Mouse (Mus musculus) hindbrain, embryonic 16.5 days (tissue): ENCODE measurements at regions not wholly inside any gene's neighbourhood (a gene's known extent, or its start where the extent isn't known, plus 50 kb on each side); places are given as distances from the start of the nearest gene placed in this dataset.

Experiments used
- ATAC-seq: fragments of 200-750 bp; cut with Nextera tagmentation; 2 replicates; pipeline ENCODE4 v1.8.0; 2017; ENCODE audit warnings: moderate TSS enrichment, moderate library complexity
- H3K27ac ChIP-seq: fragments of 300-500 bp; sonication (generic); 2 replicates; pipeline ENCODE4 v1.5.1; 2014; ENCODE audit warnings: low read depth, mild to moderate bottlenecking, control low read depth, low read length, moderate library complexity
- H3K27me3 ChIP-seq: fragments of 300-500 bp; sonication (generic); replicated peaks from 2 replicates; pipeline ENCODE4 v1.6.1; 2014; ENCODE audit warnings: low read length; ENCODE audit not compliant: control insufficient read depth, insufficient read depth
- H3K36me3 ChIP-seq: fragments of 300-500 bp; sonication (generic); 2 replicates; pipeline ENCODE4 v1.6.1; 2014; ENCODE audit warnings: mild to moderate bottlenecking, low read length, moderate library complexity, mixed read lengths; ENCODE audit not compliant: control insufficient read depth, insufficient read depth
- H3K4me1 ChIP-seq: fragments of 300-500 bp; sonication (generic); 2 replicates; pipeline ENCODE4 v1.6.1; 2014; ENCODE audit warnings: low read depth, low read length; ENCODE audit not compliant: control insufficient read depth, insufficient read depth
- H3K4me2 ChIP-seq: fragments of 300-500 bp; sonication (generic); 2 replicates; pipeline ENCODE4 v1.6.1; 2014; ENCODE audit warnings: mild to moderate bottlenecking, low read length, control low read depth, moderate library complexity
- H3K4me3 ChIP-seq: fragments of 300-500 bp; sonication (generic); 2 replicates; pipeline ENCODE4 v1.5.1; 2014; ENCODE audit warnings: mild to moderate bottlenecking, low read length, control low read depth, moderate library complexity
- H3K9ac ChIP-seq: fragments of 300-500 bp; sonication (generic); 2 replicates; pipeline ENCODE4 v1.6.1; 2014; ENCODE audit warnings: low read depth, mild to moderate bottlenecking, control low read depth, low read length, moderate library complexity
- H3K9me3 ChIP-seq: fragments of 300-500 bp; sonication (generic); 2 replicates; pipeline ENCODE4 v1.6.1; 2014; ENCODE audit warnings: mild to moderate bottlenecking, low read length, moderate library complexity; ENCODE audit not compliant: control insufficient read depth
- WGBS: fragments of 180-500 bp; shearing (Covaris S2); extraction: QIAGEN DNeasy Blood & Tissue Kit; methylation state at CpG from one replicate; pipeline ENCODE4 v1.1.7; 2014; 5-methylcytosine and 5-hydroxymethylcytosine counted together

- H3K27me3 ChIP-seq = no peaks in the 10 kb centered on the region
- H3K4me1 ChIP-seq = no peaks in the 10 kb centered on the region
- no peak for ATAC-seq
- no peak overlapping the region for H3K9ac ChIP-seq
- 49% methylated on average over 5 of the region's 5 CpGs for WGBS
- H3K4me2 ChIP-seq = no peak overlapping the region
- H3K9me3 ChIP-seq = no peaks in the 10 kb centered on the region
- H3K36me3 ChIP-seq = no peaks in the 10 kb centered on the region
- no peak overlapping the region for H3K27ac ChIP-seq
- H3K4me3 ChIP-seq = no peak overlapping the region
Observed at GRCm38 (mm10) chr8:35233520-35234186, 531.9 kb upstream of the Gm19410 start.

GRCm38 (mm10) chr8:35234436-35234835, 531.2 kb upstream of the Gm19410 start:
- Histone ChIP-seq H3K27me3 (no peaks in the 10 kb centered on the region), H3K27ac (peak overlapping the region; percentile 4; the same call in 1 of the 2 replicates), H3K36me3 (no peaks in the 10 kb centered on the region), H3K9ac (no peak overlapping the region), H3K4me2 (no peak overlapping the region), H3K4me3 (no peak overlapping the region), H3K4me1 (no peaks in the 10 kb centered on the region), H3K9me3 (no peaks in the 10 kb centered on the region)
- 0 out of 2 replicates have a peak, but pooled peaks have one; percentile 19 for ATAC-seq
- WGBS = 64% methylated on average over 5 of the region's 5 CpGs

- Histone ChIP-seq H3K9ac (no peak overlapping the region), H3K27me3 (no peaks in the 10 kb centered on the region), H3K4me1 (no peaks in the 10 kb centered on the region), H3K9me3 (no peaks in the 10 kb centered on the region), H3K4me3 (no peak overlapping the region), H3K4me2 (no peak overlapping the region), H3K27ac (no peak overlapping the region), H3K36me3 (no peaks in the 10 kb centered on the region)
- WGBS = 65% methylated on average over 8 of the region's 8 CpGs
- no peak for ATAC-seq
Observed at GRCm38 (mm10) chr8:35235815-35236509, 529.6 kb upstream of the Gm19410 start.

- H3K9ac ChIP-seq = no peak overlapping the region
- H3K27ac ChIP-seq = no peak overlapping the region
- H3K4me1 ChIP-seq = no peaks in the 10 kb centered on the region
- H3K27me3 ChIP-seq = no peaks in the 10 kb centered on the region
- H3K36me3 ChIP-seq = no peaks in the 10 kb centered on the region
- no peak overlapping the region for H3K4me3 ChIP-seq
- H3K4me2 ChIP-seq = no peak overlapping the region
- no peak for ATAC-seq
- no peaks in the 10 kb centered on the region for H3K9me3 ChIP-seq
- WGBS = 68% methylated on average over 6 of the region's 6 CpGs
Observed at GRCm38 (mm10) chr8:35237279-35237678, 528.3 kb upstream of the Gm19410 start.

- Histone ChIP-seq H3K4me1 (peaks cover 4% of the 10 kb centered on the region), H3K4me2 (no peak overlapping the region), H3K27me3 (no peaks in the 10 kb centered on the region), H3K9me3 (no peaks in the 10 kb centered on the region), H3K9ac (no peak overlapping the region), H3K36me3 (no peaks in the 10 kb centered on the region), H3K4me3 (no peak overlapping the region), H3K27ac (no peak overlapping the region)
- no peak for ATAC-seq
- WGBS = 92% methylated on average over 6 of the region's 6 CpGs
Observed at GRCm38 (mm10) chr8:35240884-35241283, 524.7 kb upstream of the Gm19410 start.

GRCm38 (mm10) chr8:35243555-35243954, 522.0 kb upstream of the Gm19410 start:
- Histone ChIP-seq H3K9me3 (no peaks in the 10 kb centered on the region), H3K36me3 (no peaks in the 10 kb centered on the region), H3K4me2 (no peak overlapping the region; the same call in 1 of the 2 replicates), H3K4me3 (no peak overlapping the region), H3K27me3 (no peaks in the 10 kb centered on the region), H3K27ac (peak overlapping the region; percentile 39), H3K4me1 (peaks cover 4% of the 10 kb centered on the region), H3K9ac (no peak overlapping the region)
- 21% methylated on average over 11 of the region's 11 CpGs for whole genome bisulfite sequencing
- ATAC-seq = peak; percentile 67

GRCm38 (mm10) chr8:35249747-35250375, 515.7 kb upstream of the Gm19410 start:
- no peaks in the 10 kb centered on the region for H3K4me1 ChIP-seq
- no peak overlapping the region for H3K27ac ChIP-seq
- ATAC-seq = no peak
- H3K4me2 ChIP-seq = no peak overlapping the region
- H3K9ac ChIP-seq = no peak overlapping the region
- no peak overlapping the region for H3K4me3 ChIP-seq
- H3K36me3 ChIP-seq = no peaks in the 10 kb centered on the region
- 88% methylated on average over 7 of the region's 7 CpGs for WGBS
- no peaks in the 10 kb centered on the region; the same call in 1 of the 2 replicates for H3K9me3 ChIP-seq
- H3K27me3 ChIP-seq = no peaks in the 10 kb centered on the region

- H3K27ac ChIP-seq = no peak overlapping the region
- H3K4me2 ChIP-seq = no peak overlapping the region
- no peaks in the 10 kb centered on the region; the same call in 1 of the 2 replicates for H3K9me3 ChIP-seq
- H3K9ac ChIP-seq = no peak overlapping the region
- WGBS = 76% methylated on average over 4 of the region's 4 CpGs
- H3K36me3 ChIP-seq = no peaks in the 10 kb centered on the region
- H3K27me3 ChIP-seq = no peaks in the 10 kb centered on the region
- no peaks in the 10 kb centered on the region for H3K4me1 ChIP-seq
- no peak for ATAC-seq
- H3K4me3 ChIP-seq = no peak overlapping the region
Observed at GRCm38 (mm10) chr8:35250641-35251040, 514.9 kb upstream of the Gm19410 start.

- 88% methylated on average over 4 of the region's 4 CpGs for WGBS
- no peaks in the 10 kb centered on the region; the same call in 1 of the 2 replicates for H3K9me3 ChIP-seq
- ATAC-seq = no peak
Observed at GRCm38 (mm10) chr8:35253946-35254345, 511.6 kb upstream of the Gm19410 start.

More at GRCm38 (mm10) chr8:35253946-35254345, 511.6 kb upstream of the Gm19410 start:
- Histone ChIP-seq H3K27ac (no peak overlapping the region), H3K36me3 (no peaks in the 10 kb centered on the region), H3K4me1 (no peaks in the 10 kb centered on the region), H3K9ac (no peak overlapping the region), H3K4me2 (no peak overlapping the region), H3K27me3 (no peaks in the 10 kb centered on the region), H3K4me3 (no peak overlapping the region)
